Mouse (Mus musculus): ENCODE data around the gene Zfp583. TPM values are rescaled to one million over a fixed set of nuclear protein-coding genes. Genes with fewer than 3 reads are reported as not detected.
A peak's percentile ranks its signal among the peaks of the same experiment; 100 is the strongest.

The Zfp583 gene
- total and polyA plus RNA-seq, 3 experiments = 1.2 to 3.2 (median 1.4) TPM

- intact Hi-C loops (cut with DNase I) = loop anchor here (5.0 kb wide), 5 partner anchors 48 to 933 kb away; partner anchors contain the start of genes Gm20715, Gm45844 and Zfp444
These were observed 33.7 kb upstream of the Zfp583 start for GRCm38 (mm10) chr7:6364761-6365160.

GRCm38 (mm10) chr7:6363047-6363488, 32.0 kb upstream of the Zfp583 start, which contains the start of gene Zfp78:
Zfp78 (plus strand) TSS chr7:6363280.
- peak in 1 of 2 experiments; percentile 90 for DNase-seq
- intact Hi-C loops (cut with DNase I) = loop anchor here (1.0 to 5.0 kb wide), 7 partner anchors 20 to 934 kb away; partner anchors contain the start of genes Gm20715, Gm45844, Zfp28 and Zfp444
- TF ChIP-seq CTCF (IDR thresholded peaks at IDR 0.05) (peak; percentile 30), POLR2A (IDR thresholded peaks at IDR 0.05; ENCODE audit: insufficient read depth, low read depth, low read length) (peak; percentile 80), EP300 (IDR thresholded peaks at IDR 0.05; ENCODE audit: insufficient read depth, low read depth, low read length) (no peak)
- Histone ChIP-seq H3K79me2 (replicated peaks; ENCODE audit: control insufficient read depth, insufficient read depth, low read length) (no peaks in the 10 kb centered on the region), H3K27ac (peak within 1 kb of the TSS; percentile 71), H3K4me3 (peak within 1 kb of the TSS; percentile 75), H3K4me1 (ENCODE audit: control insufficient read depth, insufficient read depth, low read length) (peaks cover 1% of the 10 kb centered on the region; the same call in 1 of the 2 replicates), H3K27me3 (ENCODE audit: control insufficient read depth, insufficient read depth, low read length) (no peaks in the 10 kb centered on the region), H3K9ac (ENCODE audit: low read depth, low read length) (peak within 1 kb of the TSS; percentile 69), H3K36me3 (ENCODE audit: control insufficient read depth, insufficient read depth, low read length) (no peaks in the 10 kb centered on the region)
- under 1% methylated on average over 23 of the region's 23 CpGs for WGBS

More at GRCm38 (mm10) chr7:6364761-6365160, 33.7 kb upstream of the Zfp583 start:
- peaks cover 1% of the 10 kb centered on the region; the same call in 1 of the 2 replicates for H3K4me1 ChIP-seq (ENCODE audit: control insufficient read depth, insufficient read depth, low read length)
- DNase-seq = no peak
- no peak overlapping the region for H3K27ac ChIP-seq
- no peak overlapping the region for H3K4me3 ChIP-seq
- H3K27me3 ChIP-seq (ENCODE audit: control insufficient read depth, insufficient read depth, low read length) = no peaks in the 10 kb centered on the region
- no peak overlapping the region for H3K9ac ChIP-seq (ENCODE audit: low read depth, low read length)
- TF ChIP-seq EP300 (IDR thresholded peaks at IDR 0.05; ENCODE audit: insufficient read depth, low read depth, low read length) = no peak
- no peak for TF ChIP-seq POLR2A (IDR thresholded peaks at IDR 0.05; ENCODE audit: insufficient read depth, low read depth, low read length)
- no peak for TF ChIP-seq CTCF (IDR thresholded peaks at IDR 0.05)
- H3K79me2 ChIP-seq (replicated peaks; ENCODE audit: control insufficient read depth, insufficient read depth, low read length) = no peaks in the 10 kb centered on the region
- 52% methylated on average over 1 of the region's 1 CpGs for WGBS
- H3K36me3 ChIP-seq (ENCODE audit: control insufficient read depth, insufficient read depth, low read length) = no peaks in the 10 kb centered on the region

DNA sequence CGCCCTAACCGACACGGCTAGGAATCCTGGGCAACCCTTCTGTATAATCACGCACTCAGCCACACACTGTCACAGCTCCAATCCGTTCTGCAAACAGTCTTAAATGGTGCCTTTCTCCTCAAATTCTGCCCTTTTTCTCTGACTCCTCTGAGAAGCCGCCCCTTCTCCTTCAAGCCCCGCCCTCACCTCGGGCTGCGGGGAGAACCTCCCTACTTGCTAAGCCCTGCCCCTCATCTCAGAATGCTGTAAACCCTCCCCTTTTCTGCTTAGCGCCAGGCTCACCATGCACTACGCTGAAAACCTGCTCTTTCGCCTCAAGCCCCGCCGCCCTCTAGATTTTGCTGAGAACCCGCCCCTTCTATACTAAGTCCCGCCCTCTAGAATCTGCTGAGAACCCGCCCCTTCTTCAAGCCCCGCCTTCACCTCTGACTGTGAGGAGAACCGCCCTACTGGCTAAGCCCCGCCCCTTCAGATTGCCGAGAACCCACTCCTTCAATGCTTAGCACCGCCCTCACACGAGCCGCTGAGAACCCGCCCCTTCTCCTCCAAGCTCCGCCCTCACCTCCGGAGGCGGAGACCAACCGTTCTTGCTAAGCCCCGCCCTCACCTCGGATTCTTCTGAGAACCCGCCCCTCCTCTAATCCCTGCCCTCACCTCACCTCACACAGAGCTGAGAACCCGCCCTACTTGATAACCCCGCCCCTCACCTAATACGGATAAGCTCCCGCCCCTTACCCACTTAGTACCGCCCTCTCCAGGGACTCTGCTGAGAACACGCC, 31.4 kb upstream of the Zfp583 start:
- Histone ChIP-seq H3K36me3 (ENCODE audit: control insufficient read depth, insufficient read depth, low read length) (no peaks in the 10 kb centered on the region), H3K27ac (peak overlapping the region; percentile 71), H3K4me3 (peak overlapping the region; percentile 75), H3K27me3 (ENCODE audit: control insufficient read depth, insufficient read depth, low read length) (no peaks in the 10 kb centered on the region), H3K4me1 (ENCODE audit: control insufficient read depth, insufficient read depth, low read length) (peaks cover 1% of the 10 kb centered on the region; the same call in 1 of the 2 replicates), H3K9ac (ENCODE audit: low read depth, low read length) (peak overlapping the region; percentile 56), H3K79me2 (replicated peaks; ENCODE audit: control insufficient read depth, insufficient read depth, low read length) (no peaks in the 10 kb centered on the region)
- TF ChIP-seq EP300 (IDR thresholded peaks at IDR 0.05; ENCODE audit: insufficient read depth, low read depth, low read length) (no peak), CTCF (IDR thresholded peaks at IDR 0.05) (no peak), POLR2A (IDR thresholded peaks at IDR 0.05; ENCODE audit: insufficient read depth, low read depth, low read length) (no peak)
- WGBS = under 1% methylated on average over 38 of the region's 38 CpGs
- intact Hi-C loops (cut with DNase I) = loop anchor here (1.0 to 5.0 kb wide), 7 partner anchors 21 to 935 kb away; partner anchors contain the start of genes Gm20715, Gm45844, Zfp28 and Zfp444
- DNase-seq = peak; percentile 97

DNA sequence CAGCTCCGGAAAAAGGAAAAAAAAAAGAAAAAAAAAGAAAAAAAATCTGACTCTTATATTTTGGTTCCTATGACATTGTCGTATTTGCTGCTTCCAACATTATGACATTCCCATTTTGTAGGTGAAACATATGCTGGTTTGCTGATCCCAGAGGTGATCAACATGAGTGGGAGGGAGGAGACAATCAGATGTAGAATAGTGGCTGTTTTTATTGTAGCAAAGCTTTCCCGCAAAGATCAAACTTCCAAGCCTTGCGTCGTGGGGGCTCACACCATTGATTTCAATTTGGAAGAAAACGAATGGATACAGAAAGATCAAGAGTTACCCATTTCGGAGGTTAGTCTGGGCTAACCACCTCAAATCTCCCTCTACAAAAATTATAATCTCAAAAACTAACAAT, 30.7 kb upstream of the Zfp583 start:
- TF ChIP-seq EP300 (IDR thresholded peaks at IDR 0.05; ENCODE audit: insufficient read depth, low read depth, low read length) (no peak), POLR2A (IDR thresholded peaks at IDR 0.05; ENCODE audit: insufficient read depth, low read depth, low read length) (no peak), CTCF (IDR thresholded peaks at IDR 0.05) (no peak)
- Histone ChIP-seq H3K27me3 (ENCODE audit: control insufficient read depth, insufficient read depth, low read length) (no peaks in the 10 kb centered on the region), H3K36me3 (ENCODE audit: control insufficient read depth, insufficient read depth, low read length) (no peaks in the 10 kb centered on the region), H3K79me2 (replicated peaks; ENCODE audit: control insufficient read depth, insufficient read depth, low read length) (no peaks in the 10 kb centered on the region), H3K4me3 (peak overlapping the region; percentile 75), H3K4me1 (ENCODE audit: control insufficient read depth, insufficient read depth, low read length) (peaks cover 1% of the 10 kb centered on the region; the same call in 1 of the 2 replicates), H3K27ac (peak overlapping the region; percentile 56; the same call in 1 of the 2 replicates), H3K9ac (ENCODE audit: low read depth, low read length) (peak overlapping the region; percentile 56)
- intact Hi-C loops (cut with DNase I) = loop anchor here (2.0 to 5.0 kb wide), 6 partner anchors 51 to 936 kb away; partner anchors contain the start of genes Gm20715, Gm45844, Zfp444 and Zfp667
- 25% methylated on average over 7 of the region's 7 CpGs for WGBS
- no peak for DNase-seq

DNA sequence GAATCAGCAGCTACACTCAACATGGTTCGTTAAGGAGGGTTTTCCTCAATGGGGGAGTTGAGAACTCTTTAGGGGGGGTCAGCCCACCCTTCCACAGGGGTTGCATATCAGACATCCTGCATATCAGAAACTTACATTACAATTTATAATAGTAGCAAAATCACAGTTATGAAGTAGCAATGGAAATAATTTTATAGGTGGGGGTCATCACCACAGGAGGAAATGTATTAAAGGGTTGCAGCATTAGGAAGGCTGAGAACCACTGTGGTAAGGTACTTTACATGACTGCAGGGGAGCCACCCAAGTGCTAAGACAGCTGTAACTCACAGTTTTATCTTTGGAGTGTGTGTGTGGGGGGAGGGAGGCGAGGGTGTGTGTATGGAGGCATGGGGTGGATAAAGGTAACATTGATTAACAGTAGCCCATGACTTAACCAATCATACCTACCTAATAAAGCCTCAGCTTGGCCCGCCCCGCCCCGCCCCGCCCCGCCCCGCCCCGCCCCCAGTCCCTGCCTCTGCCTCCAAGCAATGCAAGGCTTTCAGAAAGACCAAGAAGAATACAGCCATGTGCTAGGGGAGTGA, 29.5 kb upstream of the Zfp583 start:
- Histone ChIP-seq H3K79me2 (replicated peaks; ENCODE audit: control insufficient read depth, insufficient read depth, low read length) (no peaks in the 10 kb centered on the region), H3K27me3 (ENCODE audit: control insufficient read depth, insufficient read depth, low read length) (no peaks in the 10 kb centered on the region), H3K27ac (no peak overlapping the region), H3K4me3 (no peak overlapping the region), H3K4me1 (ENCODE audit: control insufficient read depth, insufficient read depth, low read length) (peaks cover 1% of the 10 kb centered on the region; the same call in 1 of the 2 replicates), H3K36me3 (ENCODE audit: control insufficient read depth, insufficient read depth, low read length) (no peaks in the 10 kb centered on the region), H3K9ac (ENCODE audit: low read depth, low read length) (no peak overlapping the region)
- no peak for TF ChIP-seq CTCF (IDR thresholded peaks at IDR 0.05)
- no peak for TF ChIP-seq POLR2A (IDR thresholded peaks at IDR 0.05; ENCODE audit: insufficient read depth, low read depth, low read length)
- WGBS = 25% methylated on average over 6 of the region's 9 CpGs
- intact Hi-C loops (cut with DNase I) = loop anchor here (5.0 kb wide), 5 partner anchors 52 to 937 kb away; partner anchors contain the start of genes Gm20715, Gm45844 and Zfp444
- DNase-seq = no peak
